In genomic region chr5:4641041-4641440, GRCm38 (mm10) we compare ENCODE assay signal across 19 mouse cellular contexts.
"Had no signal": no experiment of that assay in that cellular context is flagged by ENCODE, and none has a peak within 500 bp of the region (broad histone marks: within the 10 kb centered on the region; RNA-seq: fewer than 3 reads in every experiment).

No protein-coding gene starts in this region.

- H3K9me3 ChIP-seq: lung, embryonic 15.5 days; megakaryocyte, embryonic 14.5 days; midbrain, embryonic 10.5 days; midbrain, embryonic 12.5 days; neural tube, embryonic 12.5 days; stomach, embryonic 15.5 days had no signal

- H3K4me3 ChIP-seq: lung, embryonic 15.5 days; megakaryocyte, embryonic 14.5 days; midbrain, embryonic 10.5 days; midbrain, embryonic 12.5 days; neural tube, embryonic 12.5 days; stomach, embryonic 15.5 days had no signal

- DNase-seq: liver, postnatal 0 days; lung, adult 2 months; lung, postnatal 14 days; lung, postnatal 36 days; midbrain, embryonic 14.5 days; right cerebral cortex, postnatal 14 days; thymus, adult 2 months; thymus, postnatal 25 days; thymus, postnatal 4 days had no signal

- H3K27me3 ChIP-seq: lung, embryonic 15.5 days; megakaryocyte, embryonic 14.5 days; midbrain, embryonic 12.5 days; neural tube, embryonic 12.5 days; stomach, embryonic 15.5 days had no signal

- H3K36me3 ChIP-seq: lung, embryonic 15.5 days; midbrain, embryonic 10.5 days; midbrain, embryonic 12.5 days; neural tube, embryonic 12.5 days; stomach, embryonic 15.5 days had no signal

- H3K4me1 ChIP-seq: lung, embryonic 15.5 days; megakaryocyte, embryonic 14.5 days; midbrain, embryonic 10.5 days; midbrain, embryonic 12.5 days; neural tube, embryonic 12.5 days; stomach, embryonic 15.5 days had no signal

- H3K9ac ChIP-seq: liver, postnatal 0 days; lung, embryonic 15.5 days; midbrain, embryonic 12.5 days; neural tube, embryonic 12.5 days; stomach, embryonic 15.5 days had no signal

- ATAC-seq: liver, postnatal 0 days; lung, postnatal 0 days; midbrain, embryonic 16.5 days had no signal

- H3K4me2 ChIP-seq: lung, embryonic 15.5 days; midbrain, embryonic 12.5 days; neural tube, embryonic 12.5 days; stomach, embryonic 15.5 days had no signal

- H3K27ac ChIP-seq: lung, embryonic 15.5 days; macrophage; midbrain, embryonic 10.5 days; midbrain, embryonic 12.5 days; neural tube, embryonic 12.5 days; stomach, embryonic 15.5 days; stomach, postnatal 0 days had no signal
